Mouse (Mus musculus): ENCODE measurements around the gene Tmem258. TPM values are rescaled to one million over a fixed set of nuclear protein-coding genes. Genes with fewer than 3 reads are reported as not detected.
"Not testable (repeated sequence)": the region's sequence is repeated elsewhere in the genome, so short reads cannot be mapped to it uniquely, and the experiment has no call there.

Tmem258 gene
- polyA plus RNA-seq, 1 experiment, result 329 TPM

DNA sequence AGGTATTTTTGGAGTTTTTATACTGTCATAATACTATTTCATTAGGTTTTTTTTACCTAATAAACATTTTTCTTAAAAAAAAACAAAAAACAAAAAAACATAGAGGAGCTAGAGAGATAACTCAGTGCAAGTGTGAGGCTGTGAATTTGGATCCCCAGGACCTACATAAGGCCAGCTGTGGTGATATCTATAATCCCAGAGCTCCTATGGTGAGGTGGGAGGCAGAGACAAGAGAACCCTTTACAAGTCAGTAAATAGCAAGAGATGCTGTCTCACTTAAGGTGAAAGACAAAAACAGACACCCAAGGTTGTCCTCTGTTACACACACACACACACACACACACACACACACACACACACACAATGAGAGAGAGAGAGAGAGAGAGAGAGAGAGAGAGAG, 34.6 kb upstream of the Tmem258 start:
- no peak overlapping the region for H3K27ac ChIP-seq (ENCODE audit: control insufficient read depth, insufficient read depth, low read depth, low read length)

DNA sequence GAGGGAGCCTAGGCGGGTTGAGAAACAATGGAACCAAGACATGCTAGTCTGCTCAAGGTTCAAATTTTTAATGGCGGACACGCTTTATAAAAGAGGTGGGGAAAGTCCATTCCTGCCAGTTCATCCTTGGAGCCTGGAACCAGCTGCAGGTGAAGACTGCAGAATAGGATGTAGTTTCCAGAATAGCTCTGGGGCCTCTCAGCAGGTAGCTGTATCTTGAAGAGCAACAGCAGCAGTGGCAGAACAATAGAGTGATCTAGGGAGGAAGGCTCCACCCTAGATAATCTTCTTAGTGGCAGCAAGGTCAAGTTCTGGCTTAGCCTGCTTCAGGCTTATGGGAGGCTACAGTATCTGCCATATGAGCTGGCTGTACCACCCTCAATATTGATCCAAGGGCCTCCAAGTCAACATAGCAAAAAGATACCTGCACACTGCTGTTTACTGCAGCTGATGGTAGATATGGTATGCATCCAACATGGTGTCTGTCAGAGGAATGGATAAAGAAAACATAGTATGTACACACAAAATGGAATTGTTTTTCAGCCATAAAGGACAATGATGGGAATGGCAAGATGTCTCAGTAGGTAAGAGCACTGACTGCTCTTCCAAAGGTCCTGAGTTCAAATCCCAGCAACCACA, 34.0 kb upstream of the Tmem258 start:
- H3K36me3 ChIP-seq (ENCODE audit: control insufficient read depth, insufficient read depth, low read length); H3K4me1 ChIP-seq (ENCODE audit: control insufficient read depth, insufficient read depth, low read length); H3K27ac ChIP-seq (ENCODE audit: control insufficient read depth, insufficient read depth, low read depth, low read length); H3K27me3 ChIP-seq (ENCODE audit: control insufficient read depth, insufficient read depth, low read length); H3K4me3 ChIP-seq (ENCODE audit: control insufficient read depth, low read depth, low read length): not testable (repeated sequence)

More for the DNA sequence above, 34.6 kb upstream of the Tmem258 start:
- no peak for TF ChIP-seq CTCF (IDR thresholded peaks at IDR 0.05; ENCODE audit: control insufficient read depth, insufficient read depth, insufficient replicate concordance, low read depth, low read length)
- H3K36me3 ChIP-seq (ENCODE audit: control insufficient read depth, insufficient read depth, low read length), result no peaks in the 10 kb centered on the region
- H3K4me1 ChIP-seq (ENCODE audit: control insufficient read depth, insufficient read depth, low read length), result no peaks in the 10 kb centered on the region
- no peak overlapping the region for H3K4me3 ChIP-seq (ENCODE audit: control insufficient read depth, low read depth, low read length)
- no peaks in the 10 kb centered on the region for H3K27me3 ChIP-seq (ENCODE audit: control insufficient read depth, insufficient read depth, low read length)

DNA sequence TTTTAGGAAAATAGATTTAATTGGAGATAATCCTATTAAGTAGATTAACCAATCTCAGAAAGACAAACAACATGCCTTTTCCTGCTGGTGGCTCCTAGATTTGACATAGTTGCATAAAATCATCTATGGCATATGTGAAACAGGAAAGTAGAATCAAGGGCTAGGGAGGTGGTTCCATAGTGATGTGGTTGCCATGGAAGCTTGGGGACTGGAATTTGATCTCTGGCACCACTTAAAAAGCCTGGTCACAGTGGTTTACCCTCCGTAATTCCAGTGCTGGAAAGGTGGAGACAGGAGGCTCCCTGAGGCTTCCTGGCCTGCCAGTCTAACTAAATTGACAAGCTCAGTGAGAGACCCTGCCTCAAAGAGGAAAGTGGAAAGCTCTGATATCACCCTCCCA, 33.3 kb upstream of the Tmem258 start:
- no peaks in the 10 kb centered on the region for H3K27me3 ChIP-seq (ENCODE audit: control insufficient read depth, insufficient read depth, low read length)
- H3K27ac ChIP-seq (ENCODE audit: control insufficient read depth, insufficient read depth, low read depth, low read length), result no peak overlapping the region
- H3K36me3 ChIP-seq (ENCODE audit: control insufficient read depth, insufficient read depth, low read length), result no peaks in the 10 kb centered on the region
- H3K4me1 ChIP-seq (ENCODE audit: control insufficient read depth, insufficient read depth, low read length), result no peaks in the 10 kb centered on the region
- TF ChIP-seq CTCF (IDR thresholded peaks at IDR 0.05; ENCODE audit: control insufficient read depth, insufficient read depth, insufficient replicate concordance, low read depth, low read length), result no peak
- TF ChIP-seq POLR2A (IDR thresholded peaks at IDR 0.05; ENCODE audit: control insufficient read depth, low read depth, low read length), result no peak
- H3K4me3 ChIP-seq (ENCODE audit: control insufficient read depth, low read depth, low read length), result no peak overlapping the region

DNA sequence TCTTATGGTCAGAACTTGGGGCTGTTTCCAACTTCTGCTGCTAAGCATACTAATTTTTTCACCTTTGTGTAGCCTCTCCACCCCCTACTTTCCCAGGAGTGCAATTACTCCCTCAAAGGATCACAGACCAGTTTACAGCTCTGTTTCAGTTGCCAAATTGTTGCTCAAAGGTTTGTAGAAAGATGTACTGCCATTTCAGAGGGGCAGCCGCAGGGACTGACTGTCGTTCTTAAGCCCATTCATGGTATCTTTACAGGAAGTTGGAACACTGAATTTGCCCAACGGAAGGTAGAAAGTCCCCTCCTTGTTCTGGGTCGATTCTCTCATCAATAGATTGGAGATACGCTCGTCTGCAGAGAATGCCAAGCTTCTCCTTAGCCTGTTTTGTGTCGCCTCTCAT, 32.5 kb upstream of the Tmem258 start:
- Histone ChIP-seq H3K27me3 (ENCODE audit: control insufficient read depth, insufficient read depth, low read length) (no peaks in the 10 kb centered on the region), H3K27ac (ENCODE audit: control insufficient read depth, insufficient read depth, low read depth, low read length) (no peak overlapping the region), H3K4me1 (ENCODE audit: control insufficient read depth, insufficient read depth, low read length) (no peaks in the 10 kb centered on the region), H3K36me3 (ENCODE audit: control insufficient read depth, insufficient read depth, low read length) (no peaks in the 10 kb centered on the region), H3K4me3 (ENCODE audit: control insufficient read depth, low read depth, low read length) (no peak overlapping the region)
- TF ChIP-seq POLR2A (IDR thresholded peaks at IDR 0.05; ENCODE audit: control insufficient read depth, low read depth, low read length), result no peak
- no peak for TF ChIP-seq CTCF (IDR thresholded peaks at IDR 0.05; ENCODE audit: control insufficient read depth, insufficient read depth, insufficient replicate concordance, low read depth, low read length)

DNA sequence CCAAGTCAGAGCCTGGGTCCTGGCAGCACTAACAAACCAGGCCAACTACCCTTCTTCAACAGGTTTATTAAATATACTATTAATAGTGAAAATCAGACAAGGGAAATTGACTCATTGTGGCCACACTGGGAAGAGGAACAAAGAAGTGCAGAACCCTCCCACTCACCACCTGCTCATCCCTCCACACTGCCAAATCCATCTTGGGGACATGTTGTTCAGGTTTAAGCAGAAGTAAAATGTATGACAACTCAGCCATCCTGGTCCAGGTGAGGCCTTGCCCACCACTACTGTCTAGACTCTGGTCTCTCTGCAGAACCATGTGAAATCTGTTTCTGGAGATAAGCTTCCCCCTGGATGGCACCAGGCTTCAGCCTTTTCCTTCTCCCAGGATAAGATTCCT, 32.0 kb upstream of the Tmem258 start:
- H3K36me3 ChIP-seq (ENCODE audit: control insufficient read depth, insufficient read depth, low read length), result no peaks in the 10 kb centered on the region
- H3K27ac ChIP-seq (ENCODE audit: control insufficient read depth, insufficient read depth, low read depth, low read length), result no peak overlapping the region
- TF ChIP-seq CTCF (IDR thresholded peaks at IDR 0.05; ENCODE audit: control insufficient read depth, insufficient read depth, insufficient replicate concordance, low read depth, low read length), result no peak
- H3K4me1 ChIP-seq (ENCODE audit: control insufficient read depth, insufficient read depth, low read length), result no peaks in the 10 kb centered on the region
- no peak overlapping the region for H3K4me3 ChIP-seq (ENCODE audit: control insufficient read depth, low read depth, low read length)
- no peaks in the 10 kb centered on the region for H3K27me3 ChIP-seq (ENCODE audit: control insufficient read depth, insufficient read depth, low read length)

DNA sequence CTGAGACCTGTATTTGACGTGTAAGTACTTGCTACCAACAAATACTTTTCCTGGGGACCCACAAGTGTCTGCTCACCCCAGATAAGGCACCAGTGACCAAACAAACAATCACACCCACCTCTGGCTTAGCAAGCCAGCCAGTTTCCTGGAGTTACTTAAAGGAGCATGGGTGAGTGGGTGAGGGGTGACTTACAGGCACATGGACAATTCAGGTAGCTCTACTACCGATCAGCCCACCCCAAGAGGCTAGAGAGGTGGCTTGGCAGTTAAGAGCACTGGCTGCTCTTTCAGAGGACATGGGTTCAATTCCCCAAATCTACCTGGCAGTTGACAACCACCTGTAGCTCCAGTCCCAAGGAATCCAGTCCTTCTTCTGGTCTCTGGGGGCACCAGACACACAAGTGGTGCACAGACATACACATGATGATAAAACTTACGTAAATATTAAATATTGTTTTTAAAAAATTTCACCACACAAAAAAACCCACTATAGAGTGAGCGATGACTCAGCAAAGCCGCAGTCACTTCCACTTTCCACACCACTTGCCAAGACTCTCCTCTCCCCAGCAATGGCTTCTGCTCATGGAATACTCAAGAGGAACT, 30.6 kb upstream of the Tmem258 start:
- Histone ChIP-seq H3K4me1 (ENCODE audit: control insufficient read depth, insufficient read depth, low read length) (no peaks in the 10 kb centered on the region), H3K27ac (ENCODE audit: control insufficient read depth, insufficient read depth, low read depth, low read length) (no peak overlapping the region), H3K4me3 (ENCODE audit: control insufficient read depth, low read depth, low read length) (no peak overlapping the region), H3K27me3 (ENCODE audit: control insufficient read depth, insufficient read depth, low read length) (no peaks in the 10 kb centered on the region), H3K36me3 (ENCODE audit: control insufficient read depth, insufficient read depth, low read length) (no peaks in the 10 kb centered on the region)
- TF ChIP-seq CTCF (IDR thresholded peaks at IDR 0.05; ENCODE audit: control insufficient read depth, insufficient read depth, insufficient replicate concordance, low read depth, low read length), result no peak
- TF ChIP-seq POLR2A (IDR thresholded peaks at IDR 0.05; ENCODE audit: control insufficient read depth, low read depth, low read length), result no peak

DNA sequence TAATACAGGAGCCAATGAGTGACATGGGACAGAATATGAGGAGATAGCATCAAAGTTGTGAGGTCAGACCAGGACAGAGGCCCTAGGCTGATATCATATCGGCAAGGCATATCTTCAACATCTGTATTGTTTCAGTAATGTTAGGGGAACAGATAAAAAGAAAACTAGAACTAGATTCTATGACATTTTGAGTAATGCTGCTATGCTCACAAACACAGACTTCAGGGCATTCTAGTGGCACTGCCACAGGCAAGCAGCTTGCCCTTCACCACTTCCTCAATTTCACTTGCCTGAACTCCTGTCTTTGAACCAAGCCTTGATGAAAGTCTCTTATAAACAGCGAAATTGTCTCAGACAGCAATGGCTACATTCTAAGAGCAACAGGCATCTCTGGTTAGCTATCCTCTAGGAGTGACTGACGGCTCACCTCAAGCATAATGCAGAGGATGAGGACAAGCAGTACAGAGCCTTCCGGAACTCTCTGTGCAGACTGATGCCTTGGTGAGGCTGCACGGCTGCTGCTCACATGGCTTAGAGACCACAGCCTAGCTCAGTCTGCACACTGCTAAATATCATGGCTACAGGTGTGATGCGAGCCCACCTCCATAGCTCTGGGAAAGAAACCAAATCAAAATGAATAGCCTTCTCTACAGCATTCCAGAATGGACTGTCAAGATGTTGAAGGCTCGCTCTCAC, 29.8 kb upstream of the Tmem258 start:
- Histone ChIP-seq H3K27me3 (ENCODE audit: control insufficient read depth, insufficient read depth, low read length) (no peaks in the 10 kb centered on the region), H3K4me3 (ENCODE audit: control insufficient read depth, low read depth, low read length) (no peak overlapping the region), H3K4me1 (ENCODE audit: control insufficient read depth, insufficient read depth, low read length) (no peaks in the 10 kb centered on the region), H3K27ac (ENCODE audit: control insufficient read depth, insufficient read depth, low read depth, low read length) (no peak overlapping the region), H3K36me3 (ENCODE audit: control insufficient read depth, insufficient read depth, low read length) (no peaks in the 10 kb centered on the region)
- no peak for TF ChIP-seq CTCF (IDR thresholded peaks at IDR 0.05; ENCODE audit: control insufficient read depth, insufficient read depth, insufficient replicate concordance, low read depth, low read length)
- no peak for TF ChIP-seq POLR2A (IDR thresholded peaks at IDR 0.05; ENCODE audit: control insufficient read depth, low read depth, low read length)

Measured in testis, adult 2 months (tissue).